24 mouse cellular contexts compared by ENCODE assay signal in the genomic region with DNA sequence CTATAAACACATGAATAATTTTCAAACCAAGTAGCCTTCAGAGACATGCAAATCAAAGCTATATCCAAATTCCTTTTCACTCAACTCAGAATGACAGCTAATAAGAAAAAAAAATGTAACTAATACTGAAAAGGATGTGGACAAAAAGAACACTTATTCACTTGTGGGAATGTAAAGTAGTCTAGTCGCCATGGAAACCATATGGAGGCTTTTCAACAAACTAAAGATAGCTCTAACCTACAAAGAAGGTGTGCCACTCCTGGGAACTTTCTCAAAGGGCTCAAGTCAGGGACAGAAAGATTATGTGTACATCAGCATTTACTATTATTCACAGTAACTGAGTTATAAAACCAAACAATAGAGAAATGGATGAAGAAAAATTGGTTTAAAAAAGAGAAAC.
"Had no signal": no experiment of that assay in that cellular context is flagged by ENCODE, and none has a peak within 500 bp of the region (broad histone marks: within the 10 kb centered on the region; RNA-seq: fewer than 3 reads in every experiment).

No protein-coding gene starts in this region.

- H3K27me3 ChIP-seq: heart, embryonic 13.5 days; heart, embryonic 15.5 days; hindbrain, embryonic 13.5 days; hindbrain, embryonic 15.5 days; kidney, embryonic 15.5 days; limb, embryonic 12.5 days had no signal

- H3K4me3 ChIP-seq: heart, adult 2 months; heart, embryonic 13.5 days; heart, embryonic 15.5 days; hindbrain, embryonic 13.5 days; hindbrain, embryonic 15.5 days; kidney, embryonic 15.5 days; left cerebral cortex, adult 2 months; limb, embryonic 10.5 days; limb, embryonic 12.5 days had no signal

- DNase-seq: gastrocnemius, postnatal 14 days; gastrocnemius, postnatal 36 days; heart, adult 2 months; heart, postnatal 14 days; heart, postnatal 36 days; kidney, adult 11 months; kidney, adult 2 months; kidney, adult 9 months; kidney, postnatal 14 days; kidney, postnatal 36 days; layer of hippocampus, adult 9-11 months; liver had no signal

- H3K4me2 ChIP-seq: heart, embryonic 11.5 days; heart, embryonic 13.5 days; heart, embryonic 15.5 days; hindbrain, embryonic 13.5 days; hindbrain, embryonic 15.5 days; kidney, embryonic 15.5 days; limb, embryonic 12.5 days had no signal

- H3K27ac ChIP-seq: heart, adult 2 months; heart, embryonic 13.5 days; heart, embryonic 15.5 days; hindbrain, embryonic 13.5 days; hindbrain, embryonic 15.5 days; hindbrain, postnatal 0 days; kidney, embryonic 15.5 days; kidney, postnatal 0 days; left cerebral cortex, adult 2 months; limb, embryonic 10.5 days; limb, embryonic 12.5 days had no signal

- H3K4me1 ChIP-seq: heart, embryonic 13.5 days; heart, embryonic 15.5 days; hindbrain, embryonic 13.5 days; hindbrain, embryonic 15.5 days; kidney, embryonic 15.5 days; limb, embryonic 10.5 days; limb, embryonic 12.5 days had no signal

- H3K9ac ChIP-seq: heart, embryonic 13.5 days; heart, embryonic 15.5 days; hindbrain, embryonic 13.5 days; hindbrain, embryonic 15.5 days; kidney, embryonic 15.5 days; limb, embryonic 12.5 days had no signal

- ATAC-seq: hindbrain, postnatal 0 days; intestine, embryonic 16.5 days had no signal

- H3K36me3 ChIP-seq: heart, embryonic 13.5 days; heart, embryonic 15.5 days; hindbrain, embryonic 13.5 days; hindbrain, embryonic 15.5 days; kidney, embryonic 15.5 days; limb, embryonic 10.5 days; limb, embryonic 12.5 days had no signal

- H3K9me3 ChIP-seq: heart, embryonic 13.5 days; heart, embryonic 15.5 days; hindbrain, embryonic 13.5 days; hindbrain, embryonic 15.5 days; kidney, embryonic 15.5 days; limb, embryonic 10.5 days; limb, embryonic 12.5 days had no signal
